Mouse (Mus musculus) liver, embryonic 14 days (tissue): ENCODE data around the gene 9530068E07Rik. TPM values are rescaled to one million over a fixed set of nuclear protein-coding genes. Genes with fewer than 3 reads are reported as not detected.

Source experiments
- polyA plus RNA-seq: library from polyadenylated mRNA; depleted of rRNA; stranded (reverse); fragments of >200 nt; gene quantifications from 2 replicates; pipeline ENCODE4 v1.2.3, GENCODE M21; 2012; rRNA removed

9530068E07Rik gene
- 30.7 and 35.2 TPM in 2 replicates for polyA plus RNA-seq

GRCm38 (mm10) chr11:52395940-52396596 is at the start of gene 9530068E07Rik:
TSS of gene 9530068E07Rik (plus strand) at chr11:52396428.

GRCm38 (mm10) chr11:52360471-52361277 is 35.6 kb upstream of the 9530068E07Rik start, which contains the start of gene Vdac1:
TSS of gene Vdac1 (plus strand) at chr11:52360860.

Other genes with a start within 250 kb of the 9530068E07Rik start
- not detected in 2 replicates for gene Olfr1371, start 182.4 kb upstream of the 9530068E07Rik start, polyA plus RNA-seq
- gene Skp1a, start 164.4 kb upstream of the 9530068E07Rik start, polyA plus RNA-seq = 60.5 and 76.4 TPM in 2 replicates
- gene Tcf7, start 113.4 kb upstream of the 9530068E07Rik start, polyA plus RNA-seq = 1.3 and 1.6 TPM in 2 replicates
- gene Vdac1, start 35.6 kb upstream of the 9530068E07Rik start, polyA plus RNA-seq = 61.9 and 69.7 TPM in 2 replicates